Mouse (Mus musculus) liver, embryonic 15.5 days (tissue): ENCODE data around the gene Adat2. TPM values are rescaled to one million over a fixed set of nuclear protein-coding genes. Genes with fewer than 3 reads are reported as not detected.

Source experiments
- ATAC-seq: fragments of 200-750 bp; cut with Nextera tagmentation; 2 replicates; pipeline ENCODE4 v1.8.0; 2017; ENCODE audit warnings: moderate number of reproducible peaks, mild to moderate bottlenecking, moderate library complexity; ENCODE audit not compliant: insufficient read depth
- H3K27ac ChIP-seq: fragments of 300-500 bp; sonication (generic); replicated peaks from 2 replicates; pipeline ENCODE4 v1.5.1; 2015; ENCODE audit warnings: mild to moderate bottlenecking, inconsistent platforms
- H3K27me3 ChIP-seq: fragments of 300-500 bp; sonication (generic); 2 replicates; pipeline ENCODE4 v1.6.1; 2015; ENCODE audit warnings: mild to moderate bottlenecking, inconsistent platforms
- H3K36me3 ChIP-seq: fragments of 300-500 bp; sonication (generic); replicated peaks from 2 replicates; pipeline ENCODE4 v1.6.1; 2015; ENCODE audit warnings: moderate library complexity, mild to moderate bottlenecking, inconsistent platforms
- H3K4me1 ChIP-seq: fragments of 300-500 bp; sonication (generic); replicated peaks from 2 replicates; pipeline ENCODE4 v1.6.1; 2015; ENCODE audit warnings: inconsistent platforms
- H3K4me2 ChIP-seq: fragments of 300-500 bp; sonication (generic); 2 replicates; pipeline ENCODE4 v1.6.1; 2015; ENCODE audit warnings: moderate library complexity, mild to moderate bottlenecking, inconsistent platforms
- H3K4me3 ChIP-seq: fragments of 300-500 bp; sonication (generic); replicated peaks from 2 replicates; pipeline ENCODE4 v1.5.1; 2015; ENCODE audit warnings: mild to moderate bottlenecking, inconsistent platforms
- H3K9ac ChIP-seq: fragments of 300-500 bp; sonication (generic); 2 replicates; pipeline ENCODE4 v1.6.1; 2015; ENCODE audit warnings: moderate library complexity, mild to moderate bottlenecking, inconsistent platforms
- H3K9me3 ChIP-seq: fragments of 300-500 bp; sonication (generic); replicated peaks from 2 replicates; pipeline ENCODE4 v1.6.1; 2016; ENCODE audit warnings: inconsistent platforms
- WGBS: fragments of 180-500 bp; shearing (Covaris S2); methylation state at CpG from one replicate; pipeline ENCODE4 v1.1.7; 2015; ENCODE audit warnings: mixed read lengths; ENCODE audit not compliant: insufficient replicate concordance; 5-methylcytosine and 5-hydroxymethylcytosine counted together
- polyA plus RNA-seq: library from polyadenylated mRNA; unstranded; fragments of >200 nt; fragmentation: Nextera tagmentation; extraction: Ambion mirVana; gene quantifications from 2 replicates; pipeline ENCODE4 v1.2.1, GENCODE M21; 2015

The Adat2 gene
- 1.9 and 2.0 TPM in 2 replicates for polyA plus RNA-seq

DNA sequence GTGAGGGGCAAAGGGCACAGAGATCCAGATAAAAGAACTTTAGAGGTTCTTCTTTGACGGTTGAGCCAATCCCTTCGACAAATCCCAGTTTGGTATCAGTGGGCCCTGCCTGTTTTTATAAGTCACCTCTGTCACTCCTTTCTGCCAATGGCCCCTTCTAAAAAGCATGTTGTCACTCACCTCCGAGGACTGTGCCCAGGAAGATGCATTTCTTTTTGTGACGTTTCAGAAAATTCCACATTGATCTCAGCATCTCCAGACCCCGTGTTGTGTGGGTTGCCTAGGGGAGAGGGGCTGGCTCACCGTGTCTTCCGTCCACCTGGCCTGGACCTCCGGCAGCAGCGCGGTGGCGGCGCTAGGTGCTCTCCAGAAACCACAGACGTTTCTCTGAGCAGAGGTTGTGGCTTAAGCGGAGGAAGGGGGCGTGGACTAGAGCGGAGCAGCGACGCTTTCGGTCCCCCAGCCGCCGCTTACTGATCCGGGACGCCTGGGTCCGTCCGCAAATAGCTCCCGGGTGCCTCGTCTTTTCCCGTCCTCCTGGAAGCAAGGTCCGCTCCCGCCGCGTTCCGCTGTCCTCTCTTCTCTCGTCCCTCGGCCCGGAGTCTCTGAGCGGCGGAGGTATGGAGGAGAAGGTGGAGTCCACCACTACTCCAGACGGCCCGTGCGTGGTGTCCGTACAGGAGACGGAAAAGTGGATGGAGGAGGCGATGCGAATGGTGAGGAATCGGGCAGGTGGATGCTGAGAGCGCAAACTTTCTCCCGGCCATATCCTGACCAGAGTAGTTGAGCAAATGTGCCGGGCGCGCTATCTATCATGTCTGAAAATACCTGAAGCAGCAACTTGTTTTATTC is at the start of gene Adat2, which contains the start of gene Pex3:
Gene Adat2 (plus strand): TSS at position 249 of the 852 bp plus-strand sequence.
Gene Pex3 (minus strand): TSS at position 497 of the 852 bp plus-strand sequence.
- Histone ChIP-seq H3K27ac (peak within 1 kb of the TSS; percentile 86), H3K4me2 (peak within 1 kb of the TSS; percentile 77), H3K4me3 (peak within 1 kb of the TSS; percentile 69), H3K27me3 (no peaks in the 10 kb centered on the region), H3K36me3 (0 out of 2 replicates have a peak, but pooled peaks cover 8% of the 10 kb centered on the region), H3K4me1 (peaks cover 17% of the 10 kb centered on the region), H3K9me3 (no peaks in the 10 kb centered on the region), H3K9ac (peak within 1 kb of the TSS; percentile 76)
- peak; percentile 96 for ATAC-seq
- WGBS, result under 1% methylated on average over 51 of the region's 51 CpGs

DNA sequence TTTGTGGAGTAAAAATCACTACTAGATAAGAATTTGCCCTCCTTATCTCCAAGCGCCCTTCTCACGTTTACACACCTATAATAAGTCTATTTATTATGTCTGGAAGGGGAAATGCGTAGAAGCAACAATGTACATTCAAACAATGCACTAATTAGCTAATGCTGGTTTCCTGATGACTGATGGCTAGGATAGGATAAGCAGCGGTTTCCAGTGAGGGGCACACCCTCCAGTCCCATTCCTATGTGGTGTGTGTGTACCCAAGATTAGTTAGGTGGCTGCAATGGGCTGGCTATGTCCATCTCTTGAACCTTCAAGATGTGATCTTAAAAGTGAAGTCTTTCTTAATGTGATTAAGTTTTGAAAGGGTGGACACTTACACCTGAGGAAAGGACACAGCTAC is 30.8 kb upstream of the Adat2 start:
- H3K4me2 ChIP-seq, result peak overlapping the region; percentile 32
- 0 out of 2 replicates have a peak, but pooled peaks cover 4% of the 10 kb centered on the region for H3K36me3 ChIP-seq
- H3K27me3 ChIP-seq, result no peaks in the 10 kb centered on the region
- no peaks in the 10 kb centered on the region for H3K9me3 ChIP-seq
- 22% methylated on average over 4 of the region's 4 CpGs for WGBS
- H3K4me1 ChIP-seq, result peaks cover 16% of the 10 kb centered on the region
- peak; percentile 93 for ATAC-seq
- no peak overlapping the region for H3K9ac ChIP-seq
- H3K4me3 ChIP-seq, result no peak overlapping the region
- H3K27ac ChIP-seq, result 0 out of 2 replicates have a peak overlapping the region, but pooled peaks have one; percentile 35

DNA sequence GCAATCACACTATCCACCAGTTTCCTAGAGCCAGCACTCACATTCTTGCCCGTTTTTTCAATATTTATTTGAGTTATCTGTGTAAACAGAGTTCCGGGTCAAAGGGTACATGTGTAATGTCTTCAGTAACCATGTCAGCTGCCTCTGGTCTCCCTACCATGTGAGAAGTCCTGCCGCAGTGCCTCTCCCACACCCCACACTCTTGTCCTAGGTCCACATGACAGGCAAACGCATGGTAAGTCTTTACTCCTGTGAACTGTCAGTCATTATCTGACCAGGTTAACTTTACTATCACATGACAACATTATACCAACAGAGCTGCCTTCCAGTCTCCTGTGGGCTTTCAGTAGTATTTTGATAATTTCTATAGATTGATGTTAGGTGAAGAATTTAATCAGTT is 24.5 kb upstream of the Adat2 start:
- H3K9ac ChIP-seq, result no peak overlapping the region
- H3K4me2 ChIP-seq, result no peak overlapping the region
- H3K27me3 ChIP-seq, result no peaks in the 10 kb centered on the region
- WGBS, result 63% methylated on average over 4 of the region's 4 CpGs
- no peaks in the 10 kb centered on the region for H3K9me3 ChIP-seq
- no peaks in the 10 kb centered on the region for H3K4me1 ChIP-seq
- no peak overlapping the region for H3K27ac ChIP-seq
- H3K36me3 ChIP-seq, result peaks cover 20% of the 10 kb centered on the region; the same call in 1 of the 2 replicates
- no peak for ATAC-seq
- H3K4me3 ChIP-seq, result no peak overlapping the region

DNA sequence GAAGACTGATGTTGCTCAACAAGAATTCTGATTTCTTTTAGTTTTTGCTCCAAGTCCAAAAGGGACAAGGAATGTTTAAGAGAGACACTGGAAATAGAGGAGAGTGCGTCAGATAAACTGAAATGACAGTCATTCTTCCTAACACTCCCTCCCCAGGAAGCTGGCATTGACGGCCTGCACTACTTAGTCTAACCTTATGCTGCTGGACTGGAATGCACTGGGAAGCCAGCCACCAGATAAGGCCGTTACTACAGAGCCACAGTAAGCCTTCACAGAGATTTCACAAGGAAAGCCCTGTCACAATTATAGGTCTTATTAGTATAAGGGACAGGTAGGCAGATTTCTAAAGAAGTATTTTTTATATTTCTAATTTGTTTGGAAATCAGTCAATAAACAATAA is 17.9 kb upstream of the Adat2 start:
- Histone ChIP-seq H3K4me1 (no peaks in the 10 kb centered on the region), H3K27me3 (no peaks in the 10 kb centered on the region), H3K4me2 (no peak overlapping the region), H3K4me3 (no peak overlapping the region), H3K9me3 (no peaks in the 10 kb centered on the region), H3K36me3 (peaks cover 39% of the 10 kb centered on the region), H3K9ac (no peak overlapping the region), H3K27ac (no peak overlapping the region)
- no peak for ATAC-seq
- WGBS, result 71% methylated on average over 3 of the region's 3 CpGs

DNA sequence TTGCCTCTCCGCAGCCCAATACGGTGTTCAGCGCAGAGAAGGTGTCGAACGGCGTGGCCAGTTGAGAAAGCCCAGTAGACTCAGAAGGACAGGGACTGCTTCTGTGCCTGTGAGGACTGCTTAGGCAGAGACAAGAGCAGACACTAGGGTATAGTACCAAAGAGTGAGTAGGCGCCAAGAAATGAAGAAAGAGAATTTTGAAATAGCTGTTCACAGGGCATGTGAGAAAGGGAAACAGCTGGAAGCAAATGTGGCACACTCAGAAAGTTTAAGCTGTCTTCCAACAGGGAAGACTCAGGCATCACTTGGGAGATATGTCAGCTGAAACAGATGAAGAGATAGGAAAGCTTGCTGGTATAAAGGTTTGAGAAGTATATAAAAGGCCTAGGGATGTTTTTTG is 16.0 kb upstream of the Adat2 start:
- WGBS, result 89% methylated on average over 7 of the region's 7 CpGs
- H3K4me3 ChIP-seq, result no peak overlapping the region
- H3K27me3 ChIP-seq, result no peaks in the 10 kb centered on the region
- H3K27ac ChIP-seq, result no peak overlapping the region
- H3K4me2 ChIP-seq, result no peak overlapping the region
- peaks cover 37% of the 10 kb centered on the region for H3K36me3 ChIP-seq
- no peaks in the 10 kb centered on the region for H3K4me1 ChIP-seq
- ATAC-seq, result no peak
- H3K9ac ChIP-seq, result no peak overlapping the region
- no peaks in the 10 kb centered on the region for H3K9me3 ChIP-seq

DNA sequence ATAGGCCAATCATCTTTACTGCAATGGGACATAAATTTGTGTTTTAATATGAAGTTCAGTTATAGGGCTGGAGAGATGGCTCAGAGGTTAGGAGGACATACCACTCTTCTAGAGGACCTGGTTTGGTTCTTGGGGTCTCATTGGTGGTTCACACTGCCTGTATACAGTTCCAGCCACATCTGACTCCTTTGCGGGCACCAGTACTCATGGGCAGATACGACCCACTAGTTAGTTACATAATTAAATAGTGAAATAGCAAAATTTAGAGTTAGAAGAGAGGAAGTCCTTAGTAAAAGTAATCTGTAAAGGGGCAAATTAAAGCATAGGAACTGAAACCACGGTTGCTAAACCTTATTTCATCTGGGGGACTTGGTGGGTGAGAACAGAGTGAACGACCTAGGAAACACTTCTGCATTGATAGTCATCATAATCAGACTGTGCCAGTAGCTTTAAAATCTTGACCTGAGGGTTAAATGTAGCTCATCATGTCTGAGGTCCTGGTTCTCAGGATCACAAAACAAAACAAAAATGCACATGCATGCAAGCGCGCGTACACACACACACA is 12.8 kb upstream of the Adat2 start:
- Histone ChIP-seq H3K4me2 (no peak overlapping the region), H3K4me3 (no peak overlapping the region), H3K4me1 (no peaks in the 10 kb centered on the region), H3K9me3 (no peaks in the 10 kb centered on the region), H3K36me3 (peaks cover 23% of the 10 kb centered on the region), H3K27ac (no peak overlapping the region), H3K27me3 (no peaks in the 10 kb centered on the region), H3K9ac (no peak overlapping the region)
- 81% methylated on average over 7 of the region's 7 CpGs for WGBS
- ATAC-seq, result no peak

DNA sequence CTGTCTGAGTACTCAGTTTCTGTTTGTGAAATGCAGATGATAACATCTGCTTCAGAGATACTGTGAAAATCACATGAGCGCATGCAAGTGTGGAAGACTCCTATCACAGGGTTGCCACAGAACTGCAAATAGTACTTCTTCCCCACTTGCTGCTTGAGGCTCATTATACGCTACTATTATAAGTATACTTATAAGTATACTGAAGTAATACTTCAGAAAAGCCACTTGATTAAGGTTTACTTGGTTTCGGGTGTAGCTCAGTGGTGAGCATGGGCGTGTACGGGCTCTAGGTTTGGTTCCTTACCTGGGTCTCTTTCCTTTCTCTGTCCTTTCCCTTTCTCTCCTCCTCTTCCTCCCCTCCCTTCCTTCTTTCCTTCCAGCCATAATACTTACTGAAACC is 11.0 kb upstream of the Adat2 start:
- H3K9ac ChIP-seq, result no peak overlapping the region
- H3K27me3 ChIP-seq, result no peaks in the 10 kb centered on the region
- 83% methylated on average over 5 of the region's 5 CpGs for WGBS
- no peak overlapping the region for H3K4me2 ChIP-seq
- H3K27ac ChIP-seq, result no peak overlapping the region
- H3K9me3 ChIP-seq, result no peaks in the 10 kb centered on the region
- no peak overlapping the region for H3K4me3 ChIP-seq
- peaks cover 14% of the 10 kb centered on the region for H3K36me3 ChIP-seq
- H3K4me1 ChIP-seq, result no peaks in the 10 kb centered on the region
- no peak for ATAC-seq

DNA sequence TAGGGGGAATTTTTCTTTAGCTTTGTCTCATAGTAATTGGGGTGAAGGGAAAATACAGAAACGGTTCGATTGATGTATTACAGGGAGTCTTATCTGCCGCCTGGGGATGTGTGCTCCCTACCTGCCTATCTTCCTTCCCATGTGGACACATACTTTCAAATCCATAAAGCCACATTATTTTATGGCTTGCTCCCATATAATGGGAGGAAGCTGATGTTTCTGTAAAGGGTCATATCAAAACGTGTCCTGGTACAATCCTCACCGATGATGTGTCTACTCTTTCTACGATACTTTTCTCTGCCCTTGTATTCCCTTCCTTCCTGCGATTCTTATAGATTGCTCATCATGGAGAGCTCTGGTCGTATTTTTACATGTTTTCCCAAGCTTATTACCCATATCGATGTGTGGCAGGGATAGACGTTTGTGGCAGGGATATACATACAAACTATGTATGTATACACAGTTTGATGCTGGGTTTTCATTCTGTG is 848 bp downstream of the Adat2 start:
- peak; percentile 57 for ATAC-seq
- Histone ChIP-seq H3K9me3 (no peaks in the 10 kb centered on the region), H3K9ac (peak overlapping the region; percentile 76), H3K36me3 (0 out of 2 replicates have a peak, but pooled peaks cover 8% of the 10 kb centered on the region), H3K4me2 (peak overlapping the region; percentile 77), H3K27ac (peak overlapping the region; percentile 86), H3K27me3 (no peaks in the 10 kb centered on the region), H3K4me1 (peaks cover 17% of the 10 kb centered on the region), H3K4me3 (peak overlapping the region; percentile 69)
- 16% methylated on average over 10 of the region's 10 CpGs for WGBS

DNA sequence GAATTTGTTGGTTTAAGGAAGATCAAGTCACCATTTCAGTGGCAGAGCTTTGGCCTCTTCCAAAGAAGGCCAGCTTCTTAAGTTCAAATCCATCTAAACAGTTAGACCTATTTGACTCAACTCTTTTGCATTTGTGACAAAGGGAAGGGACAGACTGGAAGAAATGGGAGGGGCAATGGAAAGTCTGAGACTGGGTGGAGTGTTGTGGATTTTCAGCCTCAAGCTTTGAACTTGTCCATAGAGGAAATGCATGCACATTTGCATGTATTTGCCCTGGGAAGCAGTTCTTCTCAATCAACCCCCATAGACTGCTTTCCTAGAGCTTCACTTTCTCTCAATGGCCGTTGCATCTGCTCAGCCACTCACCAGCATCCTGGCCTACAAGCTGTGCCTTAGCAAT is 1.6 kb downstream of the Adat2 start:
- no peak overlapping the region for H3K9ac ChIP-seq
- peak overlapping the region; percentile 77 for H3K4me2 ChIP-seq
- H3K27me3 ChIP-seq, result no peaks in the 10 kb centered on the region
- H3K36me3 ChIP-seq, result 0 out of 2 replicates have a peak, but pooled peaks cover 8% of the 10 kb centered on the region
- no peak for ATAC-seq
- peaks cover 17% of the 10 kb centered on the region for H3K4me1 ChIP-seq
- H3K27ac ChIP-seq, result no peak overlapping the region
- H3K9me3 ChIP-seq, result no peaks in the 10 kb centered on the region
- 85% methylated on average over 1 of the region's 1 CpGs for WGBS
- H3K4me3 ChIP-seq, result peak overlapping the region; percentile 69; the same call in 1 of the 2 replicates

DNA sequence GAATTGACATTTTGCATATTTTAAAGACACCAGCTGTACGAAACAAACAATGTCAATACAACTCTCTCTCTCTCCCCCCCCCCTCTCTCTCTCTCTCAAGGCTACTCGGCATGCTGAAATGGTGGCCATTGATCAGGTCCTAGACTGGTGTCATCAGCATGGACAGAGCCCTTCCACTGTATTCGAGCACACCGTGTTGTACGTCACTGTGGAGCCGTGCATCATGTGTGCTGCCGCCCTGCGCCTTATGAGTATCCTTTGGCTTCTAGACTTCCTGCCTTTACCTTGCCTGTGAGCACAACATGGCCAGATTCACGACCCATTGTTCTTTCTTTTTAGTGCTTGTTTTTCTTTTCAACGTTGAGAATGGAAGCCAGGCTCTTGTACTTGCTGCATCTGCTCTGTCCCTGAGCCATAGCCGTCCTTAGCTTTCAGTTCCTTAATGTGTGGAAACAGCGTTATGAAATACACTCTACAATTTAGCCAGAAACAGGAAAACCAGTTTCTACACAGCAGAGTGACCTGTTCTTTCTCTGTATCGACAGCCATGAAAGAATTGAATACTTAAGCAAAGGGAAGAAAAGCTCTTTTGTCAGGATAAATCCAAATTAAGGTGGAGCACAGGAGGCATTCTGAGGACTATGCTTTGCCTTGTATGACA is 7.5 kb downstream of the Adat2 start:
- Histone ChIP-seq H3K9me3 (no peaks in the 10 kb centered on the region), H3K4me1 (no peaks in the 10 kb centered on the region), H3K36me3 (peaks cover 42% of the 10 kb centered on the region), H3K27me3 (no peaks in the 10 kb centered on the region), H3K4me2 (no peak overlapping the region), H3K4me3 (no peak overlapping the region), H3K27ac (no peak overlapping the region), H3K9ac (no peak overlapping the region)
- 70% methylated on average over 13 of the region's 13 CpGs for WGBS
- no peak for ATAC-seq
